Mouse (Mus musculus) heart, postnatal 10 days (tissue): ENCODE measurements at regions not wholly inside any gene's neighbourhood (a gene's known extent, or its start where the extent isn't known, plus 50 kb on each side); places are given as distances from the start of the nearest gene placed in this dataset.

Source experiments
- DNase-seq, 2 experiments: peaks; one replicate each; pipeline ENCODE4 v3.0.0; 2021
- intact Hi-C: fragments of 180-260 bp; cut with DNase I; formaldehyde crosslinking; loops from one replicate; pipeline ENCODE4 v1.15.1; 2025

DNA sequence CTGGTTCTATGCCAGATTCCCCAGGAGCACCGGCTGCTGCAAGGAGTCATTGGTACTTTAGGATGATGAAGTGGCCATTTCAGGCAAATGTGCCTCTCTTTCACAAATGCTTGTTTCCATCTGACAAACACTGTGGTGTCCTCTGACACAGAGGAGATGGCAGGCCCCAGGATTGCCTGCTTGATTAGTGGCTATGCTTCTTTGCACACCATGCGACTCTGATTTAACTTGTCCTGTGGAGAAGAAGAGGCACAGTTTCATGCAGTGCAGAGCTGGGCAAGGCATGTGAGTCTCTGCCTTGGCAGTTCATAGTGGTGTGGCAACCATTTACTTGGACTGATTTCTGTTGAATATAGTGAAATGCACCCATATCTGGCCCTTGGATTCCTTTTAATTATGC lies 308.4 kb downstream of the Lmo7 start:
- intact Hi-C loops = no loop called here
- DNase-seq = no peak

GRCm38 (mm10) chr14:102037487-102037886 lies 307.7 kb downstream of the Lmo7 start:
- no peak for DNase-seq
- intact Hi-C loops = no loop called here

GRCm38 (mm10) chr14:102031047-102031903 lies 301.5 kb downstream of the Lmo7 start:
- no peak for DNase-seq
- intact Hi-C loops = no loop called here

- intact Hi-C loops = no loop called here
Measured at GRCm38 (mm10) chr14:102024646-102025045, 294.9 kb downstream of the Lmo7 start.

GRCm38 (mm10) chr14:102020161-102020605 lies 290.4 kb downstream of the Lmo7 start:
- intact Hi-C loops = no loop called here
- DNase-seq = peak; percentile 59 to 65

More at GRCm38 (mm10) chr14:102024646-102025045, 294.9 kb downstream of the Lmo7 start:
- DNase-seq = no peak

DNA sequence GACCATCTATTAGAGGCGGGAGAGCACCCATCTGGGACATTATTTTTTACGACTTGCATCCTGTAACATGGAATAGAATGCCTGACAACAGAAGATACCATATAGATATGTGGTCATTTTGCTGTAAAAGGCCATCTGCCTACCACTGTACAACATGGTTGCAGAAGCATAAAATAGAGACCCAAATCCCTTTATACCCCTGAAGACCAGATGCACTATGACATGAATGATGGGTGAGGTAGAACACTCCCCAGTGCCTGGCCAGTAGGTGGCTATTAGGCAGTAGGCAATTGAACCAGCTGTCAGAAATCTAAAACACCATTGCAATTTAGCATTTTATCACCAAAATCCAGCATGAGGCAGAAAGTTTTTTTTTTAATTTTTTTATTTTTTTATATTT lies 289.6 kb downstream of the Lmo7 start:
- DNase-seq = no peak
- intact Hi-C loops = no loop called here

- no peak for DNase-seq
- intact Hi-C loops = no loop called here
Measured at GRCm38 (mm10) chr14:102016572-102016971, 286.8 kb downstream of the Lmo7 start.

DNA sequence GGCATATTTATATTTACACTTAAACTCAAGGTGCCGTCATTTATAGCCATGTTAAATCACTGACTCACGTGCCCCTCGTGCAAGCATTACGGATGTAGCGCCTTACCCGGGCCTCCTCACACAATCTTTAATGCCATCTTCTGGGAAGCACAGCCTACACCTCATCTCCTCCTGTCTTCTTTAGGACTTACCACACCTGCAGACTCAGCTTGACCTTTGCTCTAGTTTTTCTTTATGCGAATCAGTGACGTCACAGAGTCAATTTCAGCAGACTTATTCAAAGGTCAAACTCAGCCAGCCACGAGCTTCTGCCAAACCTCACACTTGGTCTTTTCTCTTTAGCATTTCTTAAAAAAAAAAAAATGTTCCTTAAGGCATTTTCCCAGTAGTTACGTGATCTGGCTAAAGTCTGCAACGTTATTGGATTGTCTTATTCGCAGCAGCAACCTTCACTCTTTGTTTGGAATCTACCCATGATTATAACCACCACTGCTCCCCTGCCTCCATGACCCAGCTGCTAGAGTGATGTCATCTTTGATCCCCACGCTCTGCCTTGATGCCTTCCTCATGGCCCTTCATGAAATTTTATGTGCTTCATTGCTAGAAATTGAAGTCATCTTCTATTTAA lies 285.3 kb downstream of the Lmo7 start:
- intact Hi-C loops = no loop called here

GRCm38 (mm10) chr14:102013238-102013637 lies 283.5 kb downstream of the Lmo7 start:
- DNase-seq = peak in 1 of 2 experiments; percentile 10
- intact Hi-C loops = no loop called here

More for the DNA sequence above, 285.3 kb downstream of the Lmo7 start:
- peak; percentile 36 to 40 for DNase-seq

DNA sequence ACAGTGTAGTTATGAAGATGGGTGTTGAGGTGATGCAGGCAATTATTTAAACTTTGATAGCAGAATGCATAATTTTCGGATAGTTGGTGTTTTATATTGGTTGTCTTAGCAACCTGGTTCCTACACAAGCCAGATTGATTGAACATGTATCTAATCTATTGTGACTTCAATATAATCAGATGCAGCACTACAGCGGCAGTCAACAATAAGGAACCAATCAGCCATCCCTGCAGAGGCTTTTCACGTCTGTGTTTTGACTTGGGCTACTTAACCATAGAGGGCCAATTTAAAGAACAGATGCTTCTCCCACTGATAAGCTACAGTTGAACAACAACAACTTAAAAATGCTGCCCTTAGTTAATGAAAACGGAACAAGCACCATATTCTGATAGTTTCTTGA lies 267.8 kb downstream of the Lmo7 start:
- intact Hi-C loops = no loop called here
- no peak for DNase-seq

GRCm38 (mm10) chr14:101984401-101984800 lies 254.6 kb downstream of the Lmo7 start:
- intact Hi-C loops = no loop called here
- DNase-seq = peak; percentile 5 to 11
